Mouse (Mus musculus): ENCODE results near the gene Agxt. TPM values are rescaled to one million over a fixed set of nuclear protein-coding genes. Genes with fewer than 3 reads are reported as not detected.

Agxt gene
- total RNA-seq, 2 experiments from 2014 or later = 0.78 TPM; not detected in 1

DNA sequence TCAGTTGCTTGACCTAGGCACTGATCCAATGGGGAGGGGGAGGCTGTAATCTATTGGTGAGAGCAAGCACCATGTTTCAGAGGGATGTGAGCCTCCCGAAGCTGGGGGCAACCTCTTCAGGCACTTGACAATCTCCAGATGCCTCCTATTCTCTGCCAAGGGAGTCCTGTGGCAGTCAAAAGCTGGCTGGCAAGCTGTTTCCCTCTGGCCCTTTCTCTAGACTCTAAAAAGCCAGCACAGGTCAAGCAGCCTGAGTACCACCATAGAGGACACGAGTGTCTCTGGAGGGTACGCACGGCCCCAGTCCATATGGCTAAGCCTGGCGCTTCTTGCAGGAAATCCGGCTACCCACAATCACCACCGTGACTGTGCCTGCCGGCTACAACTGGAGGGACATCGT, 9.1 kb downstream of the Agxt start:
- DNase-seq (ENCODE audit: low spot score in 2 of 2) = no peak

DNA sequence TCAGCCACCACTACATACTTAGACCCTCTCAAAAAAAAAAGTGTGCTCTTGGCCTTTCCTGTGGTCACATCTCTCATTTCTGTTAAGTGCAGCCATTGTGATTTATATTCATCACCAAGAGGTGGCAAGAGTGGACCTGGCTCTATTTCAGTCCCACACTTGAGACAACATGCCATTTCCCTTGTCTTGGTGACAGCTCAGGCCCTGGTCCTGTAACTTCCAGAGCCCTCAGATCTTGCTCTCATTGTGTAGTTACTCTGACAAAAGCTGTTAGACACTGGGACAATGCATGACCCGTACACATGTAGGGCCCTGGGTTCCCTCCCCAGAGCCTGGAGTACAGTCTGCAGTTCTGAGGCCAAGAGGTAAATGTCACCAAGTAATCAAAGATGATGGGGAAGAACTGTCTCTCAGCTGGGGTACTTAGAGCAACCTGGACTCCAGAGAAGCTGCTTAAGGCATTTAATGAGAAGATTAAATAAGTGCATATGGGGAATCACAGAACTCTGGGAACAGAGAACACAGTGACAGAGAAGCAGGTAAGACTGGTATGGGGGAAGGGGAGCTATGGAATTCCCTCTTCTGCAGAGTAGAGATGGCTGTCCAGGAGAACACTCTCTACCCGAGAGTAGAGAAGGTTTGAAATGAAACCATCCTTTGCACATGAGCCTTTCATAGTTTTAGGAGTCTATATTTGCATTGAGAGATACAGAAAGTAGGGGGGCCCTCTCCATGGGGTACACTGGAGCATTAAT, 16.0 kb downstream of the Agxt start:
- DNase-seq (ENCODE audit: low spot score in 2 of 2) = no peak

DNA sequence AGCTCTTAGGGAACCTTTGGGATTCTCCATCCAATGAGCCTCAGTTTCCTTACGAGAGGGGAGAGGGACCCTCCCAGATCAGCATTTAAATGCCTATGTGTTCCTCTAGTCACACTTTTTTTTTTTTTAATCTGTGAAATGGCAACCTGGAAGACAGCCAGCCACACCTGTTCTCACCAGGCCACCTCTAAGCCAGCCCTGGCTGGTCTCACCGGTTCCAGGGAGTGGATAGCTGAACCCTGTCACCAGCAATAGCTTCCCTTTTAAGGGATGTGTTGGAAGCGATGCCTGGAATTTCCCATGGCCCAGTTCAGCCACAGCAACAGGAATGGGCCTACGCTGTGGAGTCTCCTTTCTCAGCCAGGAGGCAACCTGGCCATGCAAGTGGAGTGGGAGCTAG, 22.5 kb downstream of the Agxt start:
- DNase-seq (ENCODE audit: low spot score in 2 of 2) = no peak

DNA sequence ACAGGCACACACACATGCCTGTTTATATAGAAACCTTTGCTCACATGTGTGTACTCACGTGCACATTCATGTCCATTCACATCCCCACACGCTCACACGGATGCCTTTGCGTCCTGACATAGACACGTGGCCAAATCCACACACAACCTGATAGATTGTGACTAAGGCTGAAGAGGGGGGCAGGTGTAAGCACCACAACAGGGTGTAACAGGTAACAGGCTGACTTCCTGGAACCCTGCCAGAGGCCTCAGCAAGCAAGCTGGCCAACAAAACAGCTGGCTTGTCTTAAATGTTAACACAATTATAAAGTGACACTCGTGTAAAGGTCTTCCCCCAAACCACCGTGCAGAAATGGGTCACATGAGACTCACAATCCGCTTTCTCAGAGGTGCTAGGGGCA, 23.9 kb downstream of the Agxt start:
- DNase-seq (ENCODE audit: low spot score in 2 of 2) = no peak

DNA sequence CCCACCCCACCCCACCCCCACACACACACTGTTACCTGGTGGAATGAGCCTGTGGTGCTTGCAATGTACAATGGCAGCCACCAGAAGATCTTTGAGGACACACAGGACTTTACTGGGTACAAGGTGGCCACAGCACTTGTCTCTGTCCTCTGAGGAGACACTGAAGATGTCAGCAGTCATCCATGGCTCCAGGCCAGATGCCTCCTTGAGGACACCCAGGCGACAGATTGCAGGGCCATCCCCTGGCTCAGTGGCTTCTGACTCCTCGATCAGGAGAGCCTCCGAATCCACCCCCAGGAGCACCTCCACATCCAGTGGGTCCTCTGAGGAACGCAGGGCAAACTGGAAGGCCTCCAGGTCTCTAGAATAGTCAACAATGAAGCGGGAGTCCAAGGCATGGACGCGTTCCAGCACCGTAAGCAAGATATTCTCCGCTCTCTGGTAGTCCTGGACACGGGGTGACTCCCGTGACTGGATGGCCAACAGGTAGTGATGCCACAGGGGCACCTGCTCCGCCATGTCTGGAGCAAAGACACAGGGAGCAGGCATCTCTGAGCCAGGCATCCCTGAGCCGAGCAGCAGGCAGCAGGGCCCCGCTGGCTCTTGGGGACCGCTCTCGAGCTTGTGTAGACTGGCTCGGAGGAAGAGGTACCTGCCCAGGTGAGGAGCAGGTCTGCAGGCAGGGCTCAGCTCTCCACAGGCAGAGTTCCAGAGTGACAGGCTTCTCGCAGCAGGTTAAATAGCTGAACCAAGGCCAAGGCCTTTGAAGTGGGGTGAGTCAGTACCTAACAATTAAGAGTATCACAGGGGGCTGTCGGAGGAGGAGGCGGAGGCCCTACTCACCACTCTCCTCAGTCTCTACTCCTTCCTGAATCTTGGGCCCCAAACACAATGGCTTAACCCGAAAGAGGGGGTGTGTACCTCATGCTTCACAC, 24.8 kb downstream of the Agxt start:
- no peak for DNase-seq (ENCODE audit: low spot score in 2 of 2)

DNA sequence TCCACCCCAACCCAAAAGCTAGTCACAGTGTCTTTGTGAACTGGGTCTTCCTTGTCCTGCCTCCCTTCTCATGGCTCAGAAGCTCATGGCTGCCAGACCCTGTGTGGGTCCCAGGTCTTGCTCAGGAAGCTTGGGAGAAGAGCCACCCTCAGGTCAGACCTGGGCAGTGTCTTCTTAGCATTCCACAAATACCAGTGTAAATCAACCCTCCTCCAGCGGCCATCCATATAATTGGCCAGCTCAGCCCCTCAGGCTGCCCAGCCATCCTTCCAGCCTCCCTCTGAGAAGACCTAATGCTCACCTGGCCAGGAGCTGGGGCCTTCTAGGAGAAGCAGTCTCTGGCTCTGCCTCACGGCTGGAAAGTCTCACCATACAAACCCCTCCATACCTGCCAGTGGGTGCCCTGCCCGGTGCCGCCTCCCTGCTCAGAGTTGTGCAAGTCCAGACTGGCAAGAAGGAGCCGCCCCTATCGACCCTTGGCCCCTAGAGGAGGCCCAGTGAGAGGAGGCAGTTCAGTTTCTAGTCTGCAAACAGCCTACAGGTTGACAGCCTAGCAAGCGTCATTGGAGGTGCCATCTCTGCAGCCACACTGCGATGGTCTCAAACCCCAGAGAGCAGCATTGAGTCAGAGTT, 25.6 kb downstream of the Agxt start, which contains the start of gene 2310007B03Rik:
Gene 2310007B03Rik, minus strand, starts transcription at position 448 of the 633 bp plus-strand sequence.
- DNase-seq (ENCODE audit: low spot score in 2 of 2) = no peak

DNA sequence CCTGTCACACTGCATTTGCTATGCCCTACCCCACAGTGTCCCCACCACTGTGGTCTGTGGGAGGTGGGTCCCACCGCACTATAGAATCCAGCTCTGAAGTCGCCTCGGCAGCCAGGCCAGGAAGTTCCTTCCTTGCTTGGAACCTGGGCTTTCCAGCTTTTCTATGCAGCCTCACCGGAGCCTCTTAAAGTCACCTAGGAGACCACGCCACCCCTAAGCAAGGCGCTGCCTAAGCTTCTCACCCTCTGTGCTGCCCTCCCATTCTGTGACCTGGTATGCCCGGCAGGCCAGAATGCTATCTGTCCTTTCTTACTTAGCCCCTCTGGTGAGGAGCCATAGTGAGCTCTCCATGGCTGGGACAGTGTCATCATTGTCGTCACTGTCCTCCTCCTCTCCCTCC, 26.3 kb downstream of the Agxt start:
- DNase-seq (ENCODE audit: low spot score in 2 of 2) = no peak

DNA sequence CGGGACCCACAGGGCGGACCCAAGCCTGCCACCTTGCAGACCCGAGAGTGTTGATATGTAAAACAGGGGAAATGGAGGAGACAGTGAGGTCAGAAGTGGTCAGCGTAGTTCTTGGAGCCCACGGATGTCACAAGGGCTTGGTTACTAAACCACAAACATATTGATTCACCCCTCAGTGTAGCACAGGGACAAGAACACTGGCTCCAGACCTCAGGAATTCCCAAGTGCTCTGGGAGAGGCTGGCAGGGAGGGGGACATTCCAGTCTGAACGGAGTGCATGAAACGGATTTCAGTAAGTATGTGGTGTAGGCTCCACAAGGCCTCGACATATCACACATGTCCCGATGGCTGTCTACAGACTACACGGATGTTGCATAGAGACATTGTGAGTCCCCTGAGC, 26.9 kb downstream of the Agxt start:
- no peak for DNase-seq (ENCODE audit: low spot score in 2 of 2)

DNA sequence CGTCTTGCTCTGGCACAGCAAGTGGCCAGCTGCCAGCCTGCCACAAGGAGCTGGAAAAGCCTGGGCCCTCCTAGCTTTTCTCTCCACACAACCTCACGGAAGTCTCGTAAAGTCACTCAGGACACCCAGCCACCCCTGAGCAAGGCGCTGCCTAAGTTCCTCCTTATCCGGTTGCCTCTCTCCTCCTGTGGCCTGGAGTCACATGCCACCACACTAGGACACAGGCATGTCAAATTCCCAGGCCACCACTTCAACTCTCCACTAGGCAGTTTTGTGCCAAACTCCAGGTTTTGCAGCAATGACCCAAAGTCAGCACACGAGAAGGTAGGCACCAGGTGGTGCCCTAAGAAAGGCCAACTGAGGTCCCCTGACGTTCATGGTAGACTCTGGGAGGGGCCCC, 27.5 kb downstream of the Agxt start:
- no peak for DNase-seq (ENCODE audit: low spot score in 2 of 2)

DNA sequence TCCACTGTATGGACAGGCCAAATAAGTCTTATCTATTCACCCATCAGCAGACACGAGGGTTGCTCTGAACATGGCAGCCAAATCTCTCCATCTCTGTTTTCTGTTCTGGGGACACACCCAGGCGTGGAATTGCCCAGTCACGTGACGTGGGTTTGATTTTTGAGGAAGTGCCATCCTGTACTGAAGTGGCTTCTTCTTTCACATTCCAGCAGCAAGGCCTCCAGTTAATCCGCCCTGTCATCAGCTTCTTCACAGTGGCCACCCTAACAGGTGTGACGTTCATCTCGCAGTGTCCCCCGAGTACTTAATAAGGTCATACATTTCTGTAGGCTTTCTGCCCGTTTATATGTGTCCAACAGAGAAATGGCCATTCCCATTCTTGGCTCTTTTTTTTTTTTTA, 30.4 kb downstream of the Agxt start:
- no peak for DNase-seq (ENCODE audit: low spot score in 2 of 2)

DNA sequence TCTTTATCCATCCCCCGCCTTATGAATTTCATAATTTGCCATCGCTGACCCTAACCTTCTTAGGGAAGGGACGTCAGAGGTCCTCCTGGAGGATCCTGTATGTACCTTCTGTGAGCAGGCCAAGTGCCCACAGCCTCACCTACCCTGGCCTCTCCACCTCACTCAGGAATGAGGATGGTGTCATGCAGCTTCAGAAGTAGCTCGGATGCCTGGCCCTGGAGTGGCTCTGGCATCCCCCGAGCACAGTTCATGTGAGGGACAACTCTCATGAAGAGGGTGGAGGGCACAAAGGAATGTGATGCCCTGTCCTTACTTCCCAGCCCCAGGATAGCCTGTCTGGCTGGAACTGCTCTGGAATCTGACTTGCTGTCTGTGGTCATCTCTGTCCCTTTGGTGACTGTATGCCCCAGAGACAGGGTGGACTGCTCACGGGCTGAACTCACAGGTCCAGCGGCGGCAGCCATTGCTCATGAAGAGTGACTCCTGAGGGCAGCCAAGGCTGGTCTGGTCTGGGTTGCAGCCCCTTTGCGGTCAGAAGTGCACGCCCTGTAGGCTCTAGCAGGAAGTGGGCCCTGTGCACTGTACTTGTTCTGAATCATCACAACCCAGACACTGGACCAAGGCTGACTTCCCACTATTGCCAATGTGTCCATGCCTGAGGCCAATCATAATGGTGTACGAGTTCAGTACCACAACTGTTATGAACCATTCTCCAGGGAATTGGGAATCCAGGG, 31.5 kb downstream of the Agxt start:
- DNase-seq (ENCODE audit: low spot score in 2 of 2) = no peak

DNA sequence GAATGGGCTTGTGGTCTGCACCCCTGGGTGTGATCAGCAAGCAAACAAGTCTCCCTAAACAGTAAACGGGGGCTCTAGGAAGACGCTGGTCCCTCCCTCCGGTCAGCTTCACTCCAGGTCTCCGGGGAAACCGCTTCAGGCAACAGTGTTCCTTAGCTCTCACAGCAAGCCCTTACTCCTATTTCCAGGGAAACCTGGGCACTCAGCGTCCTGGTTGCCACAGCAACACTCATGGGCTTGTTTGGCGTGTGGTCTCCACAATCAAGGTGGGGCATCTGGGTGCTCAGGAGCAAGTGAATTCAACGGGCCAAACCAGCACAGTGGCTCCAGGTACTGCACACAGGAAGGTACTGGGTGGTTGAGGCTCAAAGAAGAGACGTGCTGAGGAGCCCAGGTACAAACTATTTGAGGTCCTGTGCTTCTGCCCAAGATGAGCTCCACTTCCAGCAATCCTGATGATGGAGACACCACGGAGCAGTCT, 33.3 kb downstream of the Agxt start, which contains the start of gene Crocc2:
Gene Crocc2, plus strand, starts transcription at position 431 of the 481 bp plus-strand sequence.
- no peak for DNase-seq (ENCODE audit: low spot score in 2 of 2)

DNA sequence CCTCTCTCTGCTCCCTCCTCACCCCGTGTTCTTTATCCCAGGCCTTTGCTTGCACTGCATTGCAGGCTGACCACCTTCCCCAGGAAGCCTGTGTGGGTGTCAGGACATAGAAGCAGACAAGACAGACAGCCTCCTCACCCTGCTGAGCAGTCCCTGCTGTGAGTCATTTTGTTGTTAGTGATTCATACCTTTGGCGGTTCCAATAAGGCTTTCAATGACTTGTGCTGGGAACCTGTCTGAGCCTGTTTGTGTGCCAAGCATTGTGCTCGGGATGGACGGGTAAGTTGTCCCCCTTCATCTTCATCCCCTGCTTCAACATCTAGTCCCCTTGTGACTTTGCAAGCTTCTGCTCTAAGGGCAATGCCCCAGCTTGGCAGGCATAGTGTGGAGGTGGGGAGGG, 38.6 kb downstream of the Agxt start:
- no peak for DNase-seq (ENCODE audit: low spot score in 2 of 2)

DNA sequence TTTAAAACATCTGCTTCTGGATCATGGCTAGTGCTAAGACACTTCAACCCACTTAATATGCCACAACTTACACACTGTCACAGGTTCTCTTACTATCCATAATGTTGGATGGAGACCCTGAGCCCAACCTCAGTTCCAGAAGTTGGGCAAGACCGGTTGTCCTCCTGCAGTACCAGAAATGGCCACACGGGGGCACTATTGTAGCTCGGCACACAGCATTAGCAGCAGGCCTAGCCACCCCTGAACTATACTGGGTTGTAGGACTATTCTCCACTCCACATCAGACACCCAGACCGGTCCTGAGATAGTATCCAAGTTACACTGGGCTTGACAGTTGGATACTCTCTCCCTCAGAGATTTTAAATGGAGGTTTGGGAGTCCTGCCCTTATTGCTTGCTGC, 39.4 kb downstream of the Agxt start:
- peak; percentile 76 to 84 for DNase-seq (ENCODE audit: low spot score in 2 of 2)

DNA sequence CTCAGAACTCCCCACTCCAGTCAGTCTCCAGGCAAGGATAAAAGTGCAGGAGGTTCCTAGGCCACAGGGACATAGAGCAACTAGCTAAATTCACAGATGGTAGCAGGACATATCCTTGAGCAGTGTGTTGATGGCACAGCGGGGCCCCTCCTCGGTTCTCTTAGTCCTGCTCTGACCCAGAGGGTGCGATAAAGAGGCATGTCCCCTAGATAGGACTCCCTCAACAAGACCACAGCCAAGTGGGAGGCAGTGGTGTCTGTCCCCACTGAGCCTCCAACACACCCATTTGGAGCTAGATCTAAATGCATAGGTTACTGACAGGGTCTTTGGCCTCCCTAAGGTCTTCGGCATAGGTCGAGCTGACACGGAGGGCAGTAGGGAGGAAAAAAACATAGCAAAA, 40.8 kb downstream of the Agxt start:
- no peak for DNase-seq (ENCODE audit: low spot score in 2 of 2)

DNA sequence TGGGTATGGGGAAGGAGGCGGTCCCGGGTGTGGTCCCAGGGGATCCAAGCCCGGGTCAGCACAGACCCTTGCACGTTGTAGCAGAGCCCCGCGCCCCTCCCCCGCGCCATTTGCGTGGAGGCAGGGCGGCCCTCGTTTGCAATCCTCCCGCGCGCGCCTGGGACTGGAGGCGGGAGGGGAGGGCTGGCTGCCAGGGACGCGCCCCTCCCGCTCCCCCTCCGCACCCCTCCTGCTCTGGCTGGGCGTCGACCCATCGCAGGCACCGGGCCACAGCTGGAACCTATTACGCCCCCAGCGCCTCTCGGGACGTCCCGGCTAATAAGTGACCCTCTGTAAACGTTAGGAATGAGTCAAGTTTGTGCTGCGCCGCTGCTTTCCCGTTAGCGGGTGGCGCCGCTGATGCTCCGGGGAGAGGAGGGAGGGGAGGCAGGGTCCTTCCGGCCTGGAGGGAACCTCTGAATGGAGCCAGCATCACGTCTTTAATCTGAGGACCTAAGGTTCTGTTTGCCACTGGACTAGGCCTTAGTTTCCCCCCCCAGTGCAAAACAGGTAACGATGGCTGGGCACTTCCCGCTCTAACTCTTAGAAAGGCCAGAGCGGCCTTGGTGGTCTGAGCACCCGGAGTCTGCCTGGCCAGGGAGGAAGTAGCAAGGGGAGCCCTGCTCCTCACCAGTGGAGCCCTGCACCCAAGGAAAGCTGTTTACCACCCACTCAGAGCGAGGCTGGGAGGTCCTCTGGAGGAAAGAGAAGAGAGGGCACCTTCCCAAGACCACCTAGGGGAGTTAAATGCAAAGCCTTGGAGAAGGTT, 41.7 kb downstream of the Agxt start:
- DNase-seq (ENCODE audit: low spot score in 2 of 2) = peak; percentile 71 to 79

DNA sequence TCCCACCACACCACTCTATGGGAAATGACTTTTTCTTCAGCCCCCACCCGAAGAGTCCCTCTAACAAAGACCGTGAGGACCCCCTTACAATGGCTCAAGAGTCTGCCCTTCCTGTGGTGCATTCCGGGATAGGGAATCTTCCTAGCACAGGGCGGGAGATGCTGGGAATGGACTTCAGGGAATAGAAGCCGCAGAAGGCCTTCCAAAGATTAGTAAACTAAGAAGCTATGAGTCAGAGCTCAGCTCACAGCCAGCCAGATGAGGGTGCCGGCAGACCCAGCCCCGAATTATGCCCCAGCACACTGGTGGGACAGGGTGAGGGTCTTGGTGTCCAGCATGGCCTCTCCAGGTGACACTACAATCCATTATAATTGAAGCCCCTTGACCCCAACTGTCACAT, 47.2 kb downstream of the Agxt start:
- no peak for DNase-seq (ENCODE audit: low spot score in 2 of 2)

DNA sequence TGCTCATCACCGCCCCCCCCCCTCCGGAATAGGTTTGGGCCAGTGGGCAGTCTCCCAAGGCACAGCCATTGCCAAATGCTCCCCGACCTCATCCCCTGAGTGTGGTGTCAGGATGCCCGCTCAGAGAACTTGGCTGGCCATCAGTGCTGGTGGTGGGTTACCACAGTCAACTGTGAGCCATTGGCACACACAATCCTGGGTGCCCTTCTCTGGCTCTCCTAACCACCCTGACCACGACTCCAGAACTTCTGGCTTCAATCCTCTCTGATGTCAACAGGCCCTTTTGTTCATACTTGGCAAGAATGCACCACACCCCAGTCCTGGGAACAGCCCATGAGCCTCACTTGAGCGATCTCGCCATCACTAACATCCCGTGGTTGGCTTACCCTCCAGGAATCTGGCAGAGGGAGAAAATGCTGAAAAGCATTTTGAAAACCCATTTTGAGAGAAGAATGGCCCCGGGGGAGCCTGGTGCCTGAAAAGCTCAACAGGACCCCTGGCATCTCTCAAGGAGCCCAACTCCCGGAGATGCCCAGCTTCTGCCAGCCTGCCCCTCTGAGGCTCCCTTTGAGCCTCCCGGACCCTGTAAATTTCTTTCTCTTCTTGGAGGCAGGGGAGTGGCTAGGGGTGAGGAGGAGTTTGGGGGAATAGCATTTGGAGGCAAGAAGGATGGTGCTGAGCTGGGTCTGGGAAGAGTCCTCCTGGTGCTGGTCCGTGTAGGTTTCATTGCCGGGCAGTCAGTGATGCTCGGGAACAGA, 49.2 kb downstream of the Agxt start:
- no peak for DNase-seq (ENCODE audit: low spot score in 2 of 2)

DNA sequence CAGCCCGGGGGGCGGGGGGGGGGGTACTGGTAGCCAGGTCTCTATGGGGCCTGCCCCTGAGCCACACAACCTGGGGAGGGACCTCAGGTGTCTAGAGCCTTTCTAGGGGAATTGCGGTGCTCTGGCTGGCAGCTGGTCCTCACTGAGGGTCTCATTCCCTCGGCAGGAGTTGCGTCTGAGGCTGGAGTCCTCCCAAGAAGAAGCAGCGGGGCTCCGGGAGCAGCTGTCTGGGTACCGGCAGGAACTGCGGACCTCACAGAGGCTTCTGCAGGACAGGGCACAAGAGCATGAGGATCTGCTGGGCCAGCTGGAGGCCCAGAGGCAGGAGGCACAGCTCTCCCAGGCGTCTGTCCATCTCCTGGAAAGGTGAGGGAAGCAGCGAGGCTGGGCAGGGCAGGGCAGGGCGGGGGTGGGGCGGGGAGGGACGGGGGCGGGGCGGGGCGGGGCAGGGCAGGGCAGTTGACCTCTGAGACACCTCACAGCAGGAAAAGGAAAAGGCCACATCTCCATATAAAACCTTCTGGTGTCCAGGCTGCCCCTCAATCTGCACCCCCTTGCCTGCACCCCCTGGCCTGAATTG, 55.8 kb downstream of the Agxt start:
- no peak for DNase-seq (ENCODE audit: low spot score in 2 of 2)
